Mouse (Mus musculus) cerebellum, postnatal 25 days (tissue): ENCODE measurements around the gene Gm13090.
A peak's percentile ranks its signal among the peaks of the same experiment; 100 is the strongest.

Source experiments
- DNase-seq, 2 experiments: peaks; one replicate each; pipeline ENCODE4 v3.0.0; 2021; ENCODE audit warnings: mixed read lengths in 2 of 2

Gene Gm13090

DNA sequence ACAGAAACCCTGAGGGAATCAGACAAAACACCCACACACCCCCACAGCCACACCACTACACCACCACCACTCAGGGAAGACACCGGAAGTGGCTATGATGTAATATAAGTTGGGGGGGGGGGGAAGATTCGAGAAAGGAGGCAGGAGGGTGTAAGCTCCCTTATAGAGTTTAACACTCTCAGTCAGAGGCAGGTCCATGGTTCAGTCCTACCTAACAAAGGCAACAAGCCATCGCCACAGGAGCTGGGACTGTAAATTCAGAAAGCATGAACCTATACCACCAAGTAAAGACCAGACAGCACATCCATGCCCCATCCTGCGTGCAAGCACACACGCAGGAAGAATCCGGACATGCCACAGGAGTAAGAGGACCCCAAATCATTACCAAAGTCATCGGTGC is at the start of gene Gm13090:
Gm13090 (plus strand) TSS at position 301 of the 400 bp plus-strand sequence.
- no peak for DNase-seq

DNA sequence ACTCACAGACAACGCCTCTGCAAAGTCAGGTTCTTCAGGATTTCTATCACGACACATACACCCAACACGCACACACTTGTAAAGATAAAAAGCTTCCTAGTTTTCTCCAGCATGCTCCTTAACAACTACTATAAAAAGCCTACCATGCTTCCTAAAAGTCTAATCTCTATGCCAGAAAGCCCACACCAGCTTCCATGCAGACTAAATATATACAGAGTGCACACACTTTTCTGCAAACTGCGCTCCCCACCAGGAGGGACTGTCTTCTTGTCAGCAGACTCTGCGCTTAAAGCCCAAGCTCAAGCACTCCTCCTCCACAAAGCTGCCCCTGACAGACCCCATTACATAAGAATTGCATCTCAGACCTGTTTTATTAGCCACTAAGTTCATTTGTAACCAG is 47.9 kb upstream of the Gm13090 start:
- no peak for DNase-seq

DNA sequence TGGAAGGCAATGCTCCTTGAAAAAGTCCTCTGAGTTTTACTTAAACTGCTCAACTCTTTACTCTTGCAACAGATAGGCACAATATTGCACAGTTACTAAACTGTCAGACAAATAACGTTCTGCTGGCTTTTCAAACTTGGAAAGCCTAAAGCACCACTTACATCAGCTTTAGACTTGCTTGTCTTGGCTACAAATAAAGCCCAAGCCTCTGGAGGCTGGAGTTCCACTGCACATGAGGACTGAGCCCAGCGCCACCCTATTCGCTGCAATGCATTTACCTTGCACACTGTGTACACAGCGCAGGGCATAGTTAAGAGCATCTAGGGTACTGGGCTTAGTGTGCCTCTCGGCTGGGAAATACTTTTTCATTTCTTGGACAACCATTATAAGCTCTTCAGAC is 46.1 kb upstream of the Gm13090 start:
- DNase-seq, result peak; percentile 48 to 53

DNA sequence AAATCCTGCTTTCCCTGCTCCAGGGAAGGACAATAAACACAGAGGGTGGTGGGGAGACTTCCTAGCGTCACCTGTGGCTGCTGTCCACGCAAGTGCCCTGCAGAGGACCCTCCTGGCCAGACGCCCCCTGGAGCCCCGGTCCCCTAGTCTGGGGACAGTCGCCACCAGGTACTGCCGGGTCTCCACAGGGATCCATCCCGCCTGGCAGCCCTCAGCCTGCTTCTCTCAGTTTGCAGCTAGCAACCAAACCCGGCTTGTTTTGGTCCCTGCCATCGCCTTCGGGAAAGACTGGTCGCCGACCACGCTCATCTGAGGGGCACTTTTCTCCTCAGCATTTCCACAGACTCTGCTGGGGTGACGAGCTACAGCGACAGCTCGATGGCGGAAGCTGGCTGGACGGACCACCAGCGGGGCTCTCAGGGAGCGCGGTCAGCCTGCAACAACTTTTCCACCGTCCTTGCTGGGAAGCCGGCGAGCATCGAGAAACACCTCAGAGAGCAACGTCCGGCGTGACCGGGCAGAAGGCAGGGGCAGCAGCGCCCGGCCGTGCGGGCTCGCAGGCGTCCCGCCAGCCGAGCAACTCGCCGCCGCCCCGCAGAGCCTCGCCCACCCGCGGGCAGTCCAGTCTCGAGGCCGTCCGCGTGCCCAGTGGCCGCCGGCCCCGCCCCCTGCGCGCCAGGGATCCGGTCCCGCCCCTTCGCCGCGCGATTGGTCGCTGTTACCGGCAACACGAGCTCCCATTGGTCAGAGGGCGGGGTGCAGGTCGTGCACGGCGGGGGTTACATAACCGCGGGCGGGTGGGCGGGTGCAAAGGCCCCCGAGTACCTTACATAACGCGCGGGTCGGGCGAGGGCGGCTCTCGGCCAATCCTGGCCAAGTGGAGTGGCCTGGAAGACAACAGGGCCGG is 45.1 kb upstream of the Gm13090 start, which contains the start of gene Per3:
Per3 (minus strand) TSS at position 629 of the 907 bp plus-strand sequence.
- DNase-seq, result peak; percentile 99

DNA sequence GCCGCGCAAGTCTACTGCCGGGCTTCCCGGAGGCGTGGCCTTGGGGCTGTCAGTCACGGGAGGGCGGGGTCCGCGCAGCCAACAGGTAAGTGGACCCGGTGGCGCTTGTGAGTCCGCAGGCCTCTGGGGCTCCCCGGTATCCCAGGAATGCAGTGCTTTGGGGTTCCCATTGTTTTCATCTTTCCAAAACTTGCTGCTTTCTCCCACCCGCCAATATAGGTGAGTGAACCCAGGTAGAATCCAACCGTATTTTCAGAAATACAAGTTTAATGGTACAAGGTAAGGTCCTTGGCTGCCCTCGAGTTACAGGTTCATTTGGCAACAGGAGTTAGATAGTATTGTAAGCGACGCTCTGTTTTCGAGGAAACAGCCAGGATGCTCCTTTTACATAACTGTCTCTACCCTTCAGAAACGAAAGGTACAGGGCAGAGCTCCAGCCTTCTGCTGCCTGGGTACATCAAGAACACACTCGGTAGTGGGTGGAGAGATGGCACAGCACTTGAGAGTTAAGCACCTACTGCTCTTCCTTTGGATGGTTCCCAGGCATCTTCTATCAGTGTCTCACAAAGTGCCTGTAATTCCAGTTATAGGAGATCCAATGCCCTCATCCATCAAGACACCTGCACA is 44.3 kb upstream of the Gm13090 start:
- DNase-seq, result peak in 1 of 2 experiments; percentile 53

DNA sequence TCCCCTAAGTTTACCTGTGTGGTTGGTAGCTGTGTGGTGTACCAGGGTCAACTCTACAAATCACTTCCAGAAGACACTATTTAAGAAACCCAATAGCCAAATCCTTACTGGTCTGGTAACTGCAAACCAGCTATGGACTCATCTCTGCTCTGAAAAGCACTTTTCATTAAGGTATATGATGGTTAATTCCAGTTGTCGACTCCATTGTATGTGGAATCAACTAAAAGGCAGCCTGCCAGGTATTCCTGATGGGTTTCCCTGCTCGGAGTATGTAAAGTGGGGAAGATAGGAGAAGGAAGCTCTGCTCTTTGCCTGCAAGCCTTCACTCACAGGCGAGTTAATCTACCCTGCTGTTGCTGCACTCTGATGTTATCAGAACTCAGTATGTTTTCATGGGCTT is 42.8 kb upstream of the Gm13090 start:
- DNase-seq, result no peak

DNA sequence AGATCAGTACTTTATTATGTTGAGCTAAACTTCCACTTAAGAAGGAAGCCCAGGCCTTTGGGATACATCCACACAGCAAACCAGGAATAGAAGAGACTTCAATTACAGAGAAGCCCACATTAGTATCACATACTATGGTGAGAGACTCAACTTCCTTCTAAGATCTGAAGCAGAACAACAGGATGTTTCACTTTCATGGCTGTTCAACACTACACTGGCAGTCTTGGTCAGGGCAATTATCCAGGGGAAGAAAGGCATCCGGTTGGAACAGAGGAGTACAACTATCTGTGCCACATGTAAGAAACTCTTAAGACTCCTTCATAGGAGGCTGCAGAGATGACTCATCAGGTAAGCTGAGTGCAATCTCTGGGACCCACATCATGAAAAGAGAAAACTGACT is 38.2 kb upstream of the Gm13090 start:
- DNase-seq, result no peak

DNA sequence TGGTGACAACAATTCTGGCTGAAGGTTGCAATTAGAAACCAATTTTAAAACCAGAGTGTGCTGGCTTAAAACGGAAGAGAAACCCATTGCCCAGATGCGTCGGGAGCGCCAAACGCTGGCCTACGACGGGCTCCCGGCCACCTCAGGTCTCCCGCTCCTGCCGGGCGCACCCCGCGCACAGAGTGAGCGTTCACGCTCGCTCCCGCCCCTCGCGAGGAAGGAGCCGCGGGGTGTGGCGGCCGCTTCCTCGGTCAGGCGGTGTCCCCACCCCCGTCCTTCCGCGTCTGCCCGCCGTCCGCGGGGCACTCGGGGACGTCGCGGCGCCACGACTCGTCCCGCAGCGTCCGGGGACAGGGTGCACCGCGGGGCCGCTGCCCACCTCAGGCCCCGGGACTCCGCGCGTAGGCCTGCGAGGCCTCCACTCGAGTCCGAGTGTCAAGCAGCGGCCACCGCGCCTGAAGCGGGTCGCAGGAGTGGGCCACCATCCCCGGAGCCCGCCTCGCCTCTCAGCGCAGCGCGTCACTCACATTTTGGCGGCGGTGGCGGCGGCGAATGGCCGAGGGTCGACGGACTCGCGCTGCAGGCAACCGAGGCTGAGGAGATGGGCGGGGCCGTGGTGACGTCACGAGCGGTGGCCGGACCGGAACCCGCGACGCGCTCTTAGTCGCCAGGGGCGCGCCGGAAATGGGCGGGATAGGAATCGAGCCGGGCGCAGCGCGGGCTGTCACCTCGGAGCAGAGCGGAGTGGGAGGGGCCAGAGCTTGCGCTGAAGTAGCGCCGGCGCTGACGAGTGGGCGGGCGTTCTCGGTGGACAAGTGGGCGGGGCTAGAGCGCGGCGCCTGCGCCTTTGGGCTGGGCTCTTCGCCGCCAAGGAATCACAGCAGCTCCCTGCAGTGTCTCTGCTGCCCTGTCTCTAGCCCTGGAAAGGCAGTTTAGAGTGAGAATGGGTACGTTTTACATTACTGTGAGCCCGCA is 31.7 kb upstream of the Gm13090 start, which contains the start of gene Vamp3:
Vamp3 (minus strand) TSS at position 617 of the 975 bp plus-strand sequence.
- DNase-seq, result peak; percentile 100

DNA sequence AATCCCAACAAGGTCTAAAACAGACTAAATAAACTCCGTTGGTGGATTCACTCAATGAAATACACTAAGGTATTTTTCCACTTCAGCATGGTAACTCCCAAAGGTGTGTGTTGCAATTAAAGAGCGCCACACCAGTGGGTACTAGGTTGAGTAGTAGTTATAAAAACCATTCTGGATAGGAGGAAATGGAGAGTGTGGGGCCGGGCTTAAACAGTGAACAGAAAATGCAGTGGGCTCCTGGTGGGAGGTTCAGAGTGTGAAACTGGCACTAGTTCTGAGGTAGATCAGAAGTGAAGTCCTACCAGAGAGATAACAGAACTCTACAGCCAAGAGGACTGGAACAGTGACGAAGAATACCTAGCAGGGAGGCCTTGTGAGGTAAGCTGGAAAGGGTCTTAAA is 30.7 kb upstream of the Gm13090 start:
- no peak for DNase-seq

DNA sequence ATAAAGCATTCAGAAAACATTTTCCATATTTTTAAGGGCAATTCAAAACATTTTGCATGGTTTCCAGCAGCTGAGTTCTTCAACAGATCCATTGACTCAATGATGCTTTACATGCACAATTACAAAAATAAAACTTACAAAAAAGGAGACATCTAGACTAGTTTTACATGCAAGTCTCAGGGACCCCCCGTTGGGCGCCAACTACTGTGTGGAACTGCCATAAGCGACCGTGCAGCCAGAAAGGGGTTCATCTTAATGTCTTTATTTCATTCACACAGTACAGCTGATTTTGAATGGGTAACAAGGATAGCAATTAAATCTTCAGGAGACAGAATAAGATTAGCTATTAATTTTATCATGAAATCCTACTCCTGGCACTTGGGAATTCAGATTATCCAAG is 29.8 kb upstream of the Gm13090 start:
- DNase-seq, result peak in 1 of 2 experiments; percentile 54

DNA sequence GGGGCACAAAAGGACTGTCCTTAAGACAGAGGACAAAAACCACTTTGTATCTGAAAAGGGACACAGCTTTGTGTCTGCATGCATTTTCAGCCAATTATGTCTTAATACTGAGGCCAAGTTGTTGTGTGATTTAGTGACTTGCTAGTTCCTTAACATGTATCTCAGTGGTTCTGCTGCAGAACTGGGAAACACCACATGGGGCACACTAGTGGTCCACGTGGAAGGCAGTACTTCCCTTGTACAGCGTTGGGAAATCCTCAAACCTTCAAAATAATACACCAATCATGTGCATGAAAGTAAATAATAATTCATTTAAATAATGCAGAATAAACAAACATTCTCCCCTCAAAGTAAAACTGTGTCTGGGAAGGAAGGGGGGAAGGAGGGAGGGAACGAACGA is 20.6 kb upstream of the Gm13090 start:
- no peak for DNase-seq

DNA sequence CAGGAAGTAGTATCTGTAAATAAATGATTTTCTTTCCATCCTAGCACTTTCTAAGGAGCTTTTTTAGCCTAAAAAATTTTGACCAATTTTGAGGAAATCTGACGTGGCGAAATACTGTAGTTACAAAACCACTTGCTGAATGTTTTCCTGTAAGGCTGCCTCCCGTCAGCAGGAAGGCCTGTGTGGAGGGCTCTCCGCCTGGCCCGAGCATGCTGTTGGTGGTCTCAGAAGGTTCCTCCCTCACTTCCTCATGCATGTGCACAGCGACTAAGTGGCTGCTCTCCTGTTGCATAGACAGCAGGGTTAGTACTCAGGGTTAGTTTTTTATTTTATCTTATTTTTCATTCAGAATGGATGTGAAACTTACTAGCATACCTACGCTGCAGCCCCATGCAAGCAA is 18.4 kb upstream of the Gm13090 start:
- no peak for DNase-seq

DNA sequence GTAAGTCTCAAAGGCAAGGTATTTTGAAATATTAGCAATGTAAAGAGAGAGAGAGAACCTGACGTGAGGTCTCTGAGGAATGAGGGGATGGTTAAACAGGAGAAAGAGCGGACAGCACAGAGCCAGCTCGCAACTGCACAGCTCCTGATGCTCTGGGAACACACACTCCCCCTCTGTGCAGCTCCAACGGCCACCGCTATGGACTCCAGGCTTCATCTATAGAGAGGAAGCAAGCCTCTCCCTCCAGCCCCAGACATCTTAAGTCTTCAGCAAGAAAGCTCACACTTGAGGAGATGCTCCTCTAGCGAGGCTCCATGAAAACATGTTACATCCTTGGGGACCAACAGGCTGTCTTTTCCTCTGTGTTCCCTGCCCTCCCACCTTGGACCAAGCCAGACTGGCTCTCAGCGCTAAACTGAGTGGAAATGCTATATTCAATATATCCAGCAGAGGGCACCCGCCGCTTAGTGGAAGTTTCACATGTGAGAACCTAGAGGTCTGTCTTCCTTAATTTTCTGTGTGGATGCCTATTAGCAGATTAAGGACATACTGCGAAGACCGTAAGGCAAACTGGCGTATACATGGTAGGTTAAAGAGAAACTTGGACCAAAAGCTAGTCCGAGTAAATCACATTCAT is 16.1 kb upstream of the Gm13090 start:
- peak; percentile 83 to 91 for DNase-seq

DNA sequence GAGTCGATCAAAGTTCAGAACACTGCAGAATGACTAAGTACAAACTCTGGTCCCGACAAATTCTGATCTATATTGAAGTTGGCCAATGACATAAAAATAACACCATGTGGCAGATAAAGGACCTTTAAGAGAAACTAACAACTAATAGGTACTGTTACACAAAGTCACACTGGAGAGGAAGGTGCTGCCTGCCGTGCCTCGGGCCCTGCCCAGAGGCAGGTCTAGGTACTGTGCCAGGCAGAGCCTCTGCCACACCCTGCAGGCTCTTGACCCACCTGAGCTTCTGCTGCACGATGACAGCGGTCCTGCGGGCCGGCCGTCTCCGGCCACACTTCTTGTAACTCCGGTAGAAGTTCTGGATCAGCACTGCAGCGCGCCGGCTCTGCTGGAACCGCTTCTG is 14.6 kb upstream of the Gm13090 start:
- DNase-seq, result no peak

DNA sequence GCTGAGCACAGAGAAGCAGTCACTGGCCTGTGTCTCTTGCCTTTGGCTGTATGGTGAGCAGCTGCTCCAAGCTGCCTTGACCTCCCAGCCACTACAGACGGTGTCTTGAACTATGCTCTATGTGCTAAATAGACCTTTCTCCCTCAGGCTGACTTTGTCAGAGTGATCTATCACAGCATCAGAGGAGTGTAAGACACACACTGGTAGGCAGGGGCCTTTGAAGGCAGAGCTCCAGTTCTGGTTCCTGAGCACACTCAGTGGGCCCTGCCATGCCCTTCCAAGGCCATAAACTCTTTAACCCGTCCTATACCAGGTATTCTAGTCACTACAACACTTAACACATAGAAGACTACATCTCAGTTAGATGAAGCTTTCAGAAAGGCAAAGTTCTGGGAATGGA is 8.0 kb upstream of the Gm13090 start:
- DNase-seq, result no peak

DNA sequence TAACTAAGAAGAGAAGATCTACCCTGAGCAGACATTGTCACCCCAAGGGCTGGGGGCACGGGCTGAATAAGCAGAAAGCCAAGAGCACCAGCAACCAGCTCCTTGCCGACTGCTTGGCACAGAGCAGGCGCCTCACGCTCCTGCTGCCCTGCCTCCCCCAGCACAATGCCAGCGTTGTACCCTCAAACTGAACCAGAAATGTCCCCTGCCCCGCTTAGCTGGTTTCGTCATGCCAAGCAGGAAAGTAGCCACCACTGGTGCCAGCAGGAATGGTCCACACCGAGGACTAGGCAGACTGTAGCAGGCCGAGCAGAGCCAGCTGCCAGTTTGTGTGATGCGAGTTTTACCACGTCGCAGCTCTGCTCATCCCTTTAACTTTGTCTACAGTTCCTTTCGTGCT is 7.4 kb upstream of the Gm13090 start:
- no peak for DNase-seq

DNA sequence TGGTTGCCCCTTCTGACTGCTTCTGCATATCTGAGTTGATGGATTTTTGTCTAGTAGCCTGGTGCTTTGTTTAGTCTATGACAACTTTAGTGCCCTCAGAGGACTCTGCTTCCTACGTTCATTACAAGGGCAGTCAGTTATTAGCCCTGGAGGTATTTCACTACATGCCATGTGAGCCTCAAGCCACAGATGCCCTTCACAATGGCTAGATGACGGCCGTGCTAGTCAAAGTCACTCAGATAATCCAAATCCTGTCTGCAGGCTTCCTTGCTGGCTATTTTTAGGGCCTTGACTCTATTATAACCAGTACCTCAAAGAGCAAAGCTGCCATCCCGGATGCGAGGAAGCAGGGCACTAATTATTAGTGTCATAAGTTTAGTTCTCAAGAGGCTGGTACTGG is 6.3 kb upstream of the Gm13090 start:
- no peak for DNase-seq

DNA sequence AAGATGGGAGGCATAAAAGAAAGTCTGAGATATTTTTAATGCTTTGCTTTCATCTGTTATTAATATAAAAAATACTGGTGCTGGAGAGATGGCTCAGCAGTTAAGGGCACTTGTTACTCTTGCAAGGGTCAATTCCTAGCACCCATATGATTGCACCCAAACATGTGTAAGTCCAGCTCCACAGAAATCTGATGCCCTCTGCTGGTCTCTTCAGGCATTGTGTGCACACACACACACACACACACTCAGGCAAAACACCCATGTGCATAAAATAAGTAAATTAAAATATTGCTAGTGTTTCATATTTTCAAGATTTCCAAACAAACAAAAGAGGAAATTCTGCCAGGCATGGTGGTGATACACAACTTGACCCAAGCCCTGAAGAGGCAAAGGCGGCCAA is 2.0 kb upstream of the Gm13090 start:
- no peak for DNase-seq

DNA sequence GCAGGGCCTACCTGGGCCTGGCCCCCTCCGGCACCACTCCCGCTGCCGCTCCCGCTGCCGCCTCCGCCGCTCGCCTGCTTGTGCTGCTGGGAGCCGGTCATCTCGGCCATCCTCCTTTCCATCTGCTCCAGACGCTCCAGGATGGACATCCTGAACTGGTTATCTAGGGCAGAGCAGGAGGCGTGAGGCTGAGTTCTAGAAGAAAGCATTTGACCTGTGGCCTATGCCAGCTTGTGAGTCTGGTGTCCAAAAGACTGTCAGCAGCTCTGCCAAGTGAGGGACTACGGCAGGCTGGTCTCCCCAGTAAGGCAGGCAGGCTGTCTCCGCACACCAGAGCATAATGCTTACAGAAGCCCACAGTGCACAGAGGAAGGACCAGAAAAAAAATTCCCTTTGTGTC is 551 bp upstream of the Gm13090 start:
- peak; percentile 85 to 86 for DNase-seq

DNA sequence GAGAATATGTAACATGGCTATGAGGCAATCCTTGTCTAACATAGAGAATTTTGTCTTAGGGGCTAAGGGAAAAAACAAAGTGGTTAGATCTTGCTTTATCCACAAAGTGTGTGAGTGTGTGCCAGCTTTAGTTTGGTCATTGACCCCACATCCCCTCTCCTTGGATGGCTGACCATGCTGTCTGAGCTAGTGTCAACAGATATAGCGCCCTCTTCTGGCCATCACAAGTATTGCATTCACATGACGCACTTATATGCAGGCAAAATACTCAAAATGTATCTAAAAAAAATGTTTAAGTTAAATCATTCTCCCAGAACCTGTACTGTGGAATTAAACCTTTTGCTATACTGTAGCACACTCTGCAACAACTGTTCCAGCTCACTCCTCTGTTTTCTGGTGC is 5.8 kb downstream of the Gm13090 start:
- peak in 1 of 2 experiments; percentile 74 for DNase-seq

DNA sequence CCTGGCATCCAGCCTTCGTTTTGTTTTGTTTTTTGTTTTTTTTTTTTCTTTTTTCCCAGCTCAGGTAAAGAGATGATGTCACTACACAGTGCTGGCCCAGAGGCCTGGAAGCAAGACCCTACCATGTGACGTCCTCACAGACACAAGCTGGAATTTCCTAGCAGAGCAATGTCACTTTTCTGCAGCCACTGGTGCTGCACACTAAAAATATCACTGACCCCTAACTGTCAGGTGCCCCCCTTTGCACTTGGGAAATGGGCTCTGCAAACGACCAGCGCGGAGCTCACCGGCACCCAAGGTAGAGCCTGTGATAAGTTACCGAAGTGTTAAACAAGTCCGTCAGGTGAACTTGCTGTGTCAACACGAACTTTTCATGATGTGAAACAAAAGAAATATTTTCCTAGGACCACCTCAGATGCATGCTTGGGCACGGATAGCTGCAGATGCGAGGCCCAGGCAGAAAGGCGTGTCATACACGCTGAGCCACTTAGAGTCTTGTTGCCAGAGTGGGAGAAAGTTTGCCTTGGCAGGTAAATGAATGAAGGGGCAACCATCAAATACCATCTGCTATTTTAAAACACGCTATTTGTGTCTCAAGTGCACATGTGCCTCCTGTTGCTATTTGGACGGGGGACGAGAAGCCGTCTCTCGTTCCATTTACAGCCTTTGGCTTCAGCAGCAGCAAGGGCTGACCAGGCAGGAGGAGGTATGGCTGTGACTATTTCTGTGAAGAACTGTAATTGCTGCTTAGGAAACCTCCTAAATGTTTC is 7.1 kb downstream of the Gm13090 start:
- peak; percentile 53 to 69 for DNase-seq

DNA sequence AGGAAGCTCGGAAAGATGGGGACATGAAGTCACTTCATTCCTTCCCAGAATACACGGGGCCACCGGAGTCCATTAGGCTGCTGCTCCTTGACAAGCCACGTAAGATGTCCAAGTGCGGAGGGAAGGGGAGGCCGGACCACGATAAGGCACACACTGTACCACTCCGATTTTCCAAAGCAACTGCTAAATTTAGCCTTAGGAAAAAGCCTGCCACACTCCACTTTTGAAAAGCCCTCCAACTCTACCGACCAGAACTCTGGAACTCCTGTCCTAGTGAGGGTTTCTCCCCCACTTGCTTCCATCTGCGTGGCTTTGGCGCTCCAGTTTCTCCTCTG is 7.7 kb downstream of the Gm13090 start:
- no peak for DNase-seq
